Mouse (Mus musculus): ENCODE results near the gene Nsun2. TPM values are rescaled to one million over a fixed set of nuclear protein-coding genes. Genes with fewer than 3 reads are reported as not detected.

The Nsun2 gene
- polyA plus RNA-seq, 1 experiment = 18.9 TPM

- Histone ChIP-seq H3K27ac (replicated peaks; ENCODE audit: low read depth, low read length) (peak within 1 kb of the TSS; percentile 49), H3K4me3 (ENCODE audit: insufficient read depth, low read depth, low read length) (peak within 1 kb of the TSS; percentile 96), H3K4me1 (ENCODE audit: control insufficient read depth, insufficient read depth, insufficient read length, low read length) (peaks cover 20% of the 10 kb centered on the region)
Observed at GRCm38 (mm10) chr13:69534334-69534653, 748 bp downstream of the Nsun2 start, which contains the start of gene Tent4a. Gene Tent4a (minus strand): TSS chr13:69534617.

GRCm38 (mm10) chr13:69534654-69535551 is 1.4 kb downstream of the Nsun2 start:
- peak overlapping the region; percentile 81 for H3K4me3 ChIP-seq (ENCODE audit: insufficient read depth, low read depth, low read length)
- H3K4me1 ChIP-seq (ENCODE audit: control insufficient read depth, insufficient read depth, insufficient read length, low read length) = peaks cover 20% of the 10 kb centered on the region
- peak overlapping the region; percentile 49 for H3K27ac ChIP-seq (replicated peaks; ENCODE audit: low read depth, low read length)

GRCm38 (mm10) chr13:69536021-69536420 is 2.5 kb downstream of the Nsun2 start:
- Histone ChIP-seq H3K4me1 (ENCODE audit: control insufficient read depth, insufficient read depth, insufficient read length, low read length) (peaks cover 16% of the 10 kb centered on the region), H3K27ac (replicated peaks; ENCODE audit: low read depth, low read length) (no peak overlapping the region), H3K4me3 (ENCODE audit: insufficient read depth, low read depth, low read length) (no peak overlapping the region)

- no peak overlapping the region for H3K4me3 ChIP-seq (ENCODE audit: insufficient read depth, low read depth, low read length)
- H3K27ac ChIP-seq (replicated peaks; ENCODE audit: low read depth, low read length) = 0 out of 2 replicates have a peak overlapping the region, but pooled peaks have one; percentile 14
- peaks cover 6% of the 10 kb centered on the region for H3K4me1 ChIP-seq (ENCODE audit: control insufficient read depth, insufficient read depth, insufficient read length, low read length)
Observed at GRCm38 (mm10) chr13:69537366-69537765, 3.8 kb downstream of the Nsun2 start.

- Histone ChIP-seq H3K4me1 (ENCODE audit: control insufficient read depth, insufficient read depth, insufficient read length, low read length) (peaks cover 5% of the 10 kb centered on the region), H3K27ac (replicated peaks; ENCODE audit: low read depth, low read length) (no peak overlapping the region), H3K4me3 (ENCODE audit: insufficient read depth, low read depth, low read length) (no peak overlapping the region)
Observed at GRCm38 (mm10) chr13:69538327-69538726, 4.8 kb downstream of the Nsun2 start.

GRCm38 (mm10) chr13:69541209-69541608 is 7.7 kb downstream of the Nsun2 start:
- Histone ChIP-seq H3K27ac (replicated peaks; ENCODE audit: low read depth, low read length) (no peak overlapping the region), H3K4me1 (ENCODE audit: control insufficient read depth, insufficient read depth, insufficient read length, low read length) (peaks cover 8% of the 10 kb centered on the region), H3K4me3 (ENCODE audit: insufficient read depth, low read depth, low read length) (no peak overlapping the region)

GRCm38 (mm10) chr13:69541776-69542175 is 8.2 kb downstream of the Nsun2 start:
- Histone ChIP-seq H3K4me3 (ENCODE audit: insufficient read depth, low read depth, low read length) (no peak overlapping the region), H3K4me1 (ENCODE audit: control insufficient read depth, insufficient read depth, insufficient read length, low read length) (peaks cover 8% of the 10 kb centered on the region), H3K27ac (replicated peaks; ENCODE audit: low read depth, low read length) (no peak overlapping the region)

GRCm38 (mm10) chr13:69542571-69543352 is 9.2 kb downstream of the Nsun2 start:
- Histone ChIP-seq H3K4me3 (ENCODE audit: insufficient read depth, low read depth, low read length) (no peak overlapping the region), H3K27ac (replicated peaks; ENCODE audit: low read depth, low read length) (no peak overlapping the region), H3K4me1 (ENCODE audit: control insufficient read depth, insufficient read depth, insufficient read length, low read length) (peaks cover 8% of the 10 kb centered on the region)

GRCm38 (mm10) chr13:69543595-69543994 is 10.0 kb downstream of the Nsun2 start:
- H3K4me1 ChIP-seq (ENCODE audit: control insufficient read depth, insufficient read depth, insufficient read length, low read length) = peaks cover 8% of the 10 kb centered on the region
- no peak overlapping the region for H3K27ac ChIP-seq (replicated peaks; ENCODE audit: low read depth, low read length)
- no peak overlapping the region for H3K4me3 ChIP-seq (ENCODE audit: insufficient read depth, low read depth, low read length)

GRCm38 (mm10) chr13:69545019-69545418 is 11.5 kb downstream of the Nsun2 start:
- H3K4me3 ChIP-seq (ENCODE audit: insufficient read depth, low read depth, low read length) = no peak overlapping the region
- H3K4me1 ChIP-seq (ENCODE audit: control insufficient read depth, insufficient read depth, insufficient read length, low read length) = peaks cover 8% of the 10 kb centered on the region

GRCm38 (mm10) chr13:69547488-69548180 is 14.1 kb downstream of the Nsun2 start:
- Histone ChIP-seq H3K4me3 (ENCODE audit: insufficient read depth, low read depth, low read length) (no peak overlapping the region), H3K4me1 (ENCODE audit: control insufficient read depth, insufficient read depth, insufficient read length, low read length) (peaks cover 5% of the 10 kb centered on the region; the same call in 1 of the 2 replicates), H3K27ac (replicated peaks; ENCODE audit: low read depth, low read length) (no peak overlapping the region)

More at GRCm38 (mm10) chr13:69545019-69545418, 11.5 kb downstream of the Nsun2 start:
- H3K27ac ChIP-seq (replicated peaks; ENCODE audit: low read depth, low read length) = no peak overlapping the region

- H3K27ac ChIP-seq (replicated peaks; ENCODE audit: low read depth, low read length) = no peak overlapping the region
- H3K4me3 ChIP-seq (ENCODE audit: insufficient read depth, low read depth, low read length) = no peak overlapping the region
- no peaks in the 10 kb centered on the region for H3K4me1 ChIP-seq (ENCODE audit: control insufficient read depth, insufficient read depth, insufficient read length, low read length)
Observed at GRCm38 (mm10) chr13:69549980-69550379, 16.4 kb downstream of the Nsun2 start.

- no peaks in the 10 kb centered on the region for H3K4me1 ChIP-seq (ENCODE audit: control insufficient read depth, insufficient read depth, insufficient read length, low read length)
- no peak overlapping the region for H3K27ac ChIP-seq (replicated peaks; ENCODE audit: low read depth, low read length)
- no peak overlapping the region for H3K4me3 ChIP-seq (ENCODE audit: insufficient read depth, low read depth, low read length)
Observed at GRCm38 (mm10) chr13:69550831-69551230, 17.3 kb downstream of the Nsun2 start.

- H3K4me3 ChIP-seq (ENCODE audit: insufficient read depth, low read depth, low read length) = no peak overlapping the region
- no peaks in the 10 kb centered on the region for H3K4me1 ChIP-seq (ENCODE audit: control insufficient read depth, insufficient read depth, insufficient read length, low read length)
- no peak overlapping the region for H3K27ac ChIP-seq (replicated peaks; ENCODE audit: low read depth, low read length)
Observed at GRCm38 (mm10) chr13:69553024-69553423, 19.5 kb downstream of the Nsun2 start.

GRCm38 (mm10) chr13:69554255-69554654 is 20.7 kb downstream of the Nsun2 start:
- Histone ChIP-seq H3K4me1 (ENCODE audit: control insufficient read depth, insufficient read depth, insufficient read length, low read length) (no peaks in the 10 kb centered on the region), H3K4me3 (ENCODE audit: insufficient read depth, low read depth, low read length) (no peak overlapping the region), H3K27ac (replicated peaks; ENCODE audit: low read depth, low read length) (no peak overlapping the region)
